8 mouse cellular contexts compared by ENCODE assay signal in the genomic region with DNA sequence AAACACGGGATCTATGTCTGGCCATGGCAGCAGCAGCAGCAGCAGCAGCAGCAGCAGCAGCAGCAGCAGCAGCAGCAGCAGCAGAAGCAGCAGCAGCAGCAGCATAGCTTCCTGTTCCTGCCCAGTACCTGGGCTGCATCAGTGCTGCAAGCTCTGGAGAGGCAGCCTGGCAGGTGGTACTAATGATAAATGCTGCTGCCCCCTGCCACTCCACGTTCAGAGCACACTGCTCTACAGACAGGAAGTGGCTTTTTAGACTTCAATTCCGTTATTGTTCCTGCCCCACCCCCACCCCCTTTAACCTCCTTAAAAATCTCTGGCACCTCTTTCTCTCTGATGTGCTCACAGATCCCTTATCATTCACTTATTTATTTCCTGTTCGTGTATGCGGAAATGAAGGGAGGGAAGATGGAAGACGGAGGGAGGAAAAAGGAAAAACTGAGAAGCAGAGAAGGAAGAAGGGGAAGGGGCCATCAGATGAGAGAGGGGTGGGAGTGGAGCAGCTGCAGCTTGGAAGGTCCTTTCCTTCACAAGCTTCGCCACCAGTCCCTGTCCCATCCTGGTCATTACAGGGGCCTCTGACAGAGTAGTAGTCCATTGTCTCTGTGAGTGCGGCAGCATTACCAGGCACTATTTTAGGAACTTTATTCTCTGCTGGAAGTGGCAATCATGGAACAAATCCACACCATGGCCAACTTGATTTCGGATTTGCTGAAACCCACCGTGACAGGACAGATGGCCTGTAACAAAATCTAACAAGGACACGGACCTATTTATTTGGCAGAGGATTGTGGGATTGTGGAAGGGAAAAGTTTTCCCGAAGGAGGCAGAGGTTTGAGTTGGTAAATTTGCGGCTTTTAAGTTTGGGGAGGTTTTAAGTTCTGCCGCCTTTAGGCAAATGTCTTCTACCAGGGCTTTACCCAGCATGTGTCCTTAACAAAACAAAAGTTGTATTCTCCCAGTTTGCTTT. TPM values are rescaled to one million over a fixed set of nuclear protein-coding genes. Genes with fewer than 3 reads are reported as not detected.
DNase-seq lines count a peak whose midpoint lies in the region; ATAC-seq and TF ChIP-seq lines count a peak whose summit lies in the region.

No protein-coding gene starts in this region.

- H3K9me3 ChIP-seq in hindbrain, embryonic 15.5 days = no peaks in the 10 kb centered on the region
- H3K9me3 ChIP-seq in midbrain, postnatal 0 days (ENCODE audit: low read length) = no peaks in the 10 kb centered on the region

- 12% methylated on average over 14 of the region's 14 CpGs for WGBS in cerebellum, adult 2 months
- 20% methylated on average over 14 of the region's 14 CpGs for WGBS in hindbrain, embryonic 15.5 days
- 16% methylated on average over 14 of the region's 14 CpGs for WGBS in midbrain, postnatal 0 days

- peak overlapping the region; percentile 80 for H3K4me3 ChIP-seq in cerebellum, adult 2 months (replicated peaks; ENCODE audit: insufficient read depth, low read depth, low read length)
- H3K4me3 ChIP-seq in hindbrain, embryonic 15.5 days = no peak overlapping the region
- H3K4me3 ChIP-seq in midbrain, postnatal 0 days (ENCODE audit: low read depth, low read length) = no peak overlapping the region

- no peaks in the 10 kb centered on the region for H3K27me3 ChIP-seq in cerebellum, adult 2 months (ENCODE audit: control insufficient read depth, insufficient read depth, low read length)
- H3K27me3 ChIP-seq in hindbrain, embryonic 15.5 days = no peaks in the 10 kb centered on the region
- no peaks in the 10 kb centered on the region for H3K27me3 ChIP-seq in midbrain, postnatal 0 days (ENCODE audit: insufficient read depth, low read length)

- H3K4me2 ChIP-seq in hindbrain, embryonic 15.5 days = peak overlapping the region; percentile 19; the same call in 1 of the 2 replicates
- peak overlapping the region; percentile 26 for H3K4me2 ChIP-seq in midbrain, postnatal 0 days (ENCODE audit: low read depth, low read length, poor library complexity, severe bottlenecking)

- TF ChIP-seq POLR2A in cerebellum, adult 2 months (IDR thresholded peaks at IDR 0.05; ENCODE audit: borderline replicate concordance, insufficient read depth, low read length) = no peak

- H3K4me1 ChIP-seq in cerebellum, adult 2 months (ENCODE audit: control insufficient read depth, insufficient read depth, low read length) = peaks cover 20% of the 10 kb centered on the region
- H3K4me1 ChIP-seq in hindbrain, embryonic 15.5 days (replicated peaks) = peaks cover 31% of the 10 kb centered on the region
- peaks cover 7% of the 10 kb centered on the region; the same call in 1 of the 2 replicates for H3K4me1 ChIP-seq in midbrain, postnatal 0 days (ENCODE audit: insufficient read depth, low read length)

- H3K27ac ChIP-seq in cerebellum, adult 2 months (ENCODE audit: insufficient read depth, low read length) = peak overlapping the region; percentile 90
- no peak overlapping the region for H3K27ac ChIP-seq in hindbrain, embryonic 15.5 days (replicated peaks)
- H3K27ac ChIP-seq in midbrain, postnatal 0 days (ENCODE audit: low read depth, low read length) = no peak overlapping the region

- no peak overlapping the region for H3K9ac ChIP-seq in hindbrain, embryonic 15.5 days
- 0 out of 2 replicates have a peak overlapping the region, but pooled peaks have one; percentile 33 for H3K9ac ChIP-seq in midbrain, postnatal 0 days (replicated peaks; ENCODE audit: low read length, poor library complexity, severe bottlenecking)

- ATAC-seq in cerebellum, adult (ENCODE audit: insufficient number of reproducible peaks, low FRiP score, low TSS enrichment) = no peak
- peak; percentile 76 for ATAC-seq in activated CD4-positive, CD25-positive, alpha-beta regulatory T cell, adult 4 months
- no peak; the same call in 1 of the 2 replicates for ATAC-seq in hindbrain, embryonic 15.5 days (ENCODE audit: low FRiP score, low read depth)
- ATAC-seq in midbrain, postnatal 0 days (ENCODE audit: low FRiP score) = no peak

- DNase-seq in cerebellum, adult 2 months = no peak
- DNase-seq in midbrain, postnatal 0 days (ENCODE audit: low spot score) = no peak
- no peak for DNase-seq in urinary bladder, adult 18-20 months (ENCODE audit: low spot score in 2 of 2)
- DNase-seq in gastrocnemius, postnatal 25 days = no peak
- no peak for DNase-seq in cerebellum, postnatal 36 days

- no peak for TF ChIP-seq CTCF in cerebellum, adult 2 months (IDR thresholded peaks at IDR 0.05; ENCODE audit: borderline replicate concordance, insufficient read depth, low read depth, low read length)
- no peak for TF ChIP-seq CTCF in midbrain, postnatal 0 days (IDR thresholded peaks at IDR 0.05)

- H3K36me3 ChIP-seq in hindbrain, embryonic 15.5 days = no peaks in the 10 kb centered on the region
- peaks cover 8% of the 10 kb centered on the region; the same call in 1 of the 2 replicates for H3K36me3 ChIP-seq in midbrain, postnatal 0 days (ENCODE audit: insufficient read depth, low read length)

RNA-seq across cellular contexts. Expression of gene Arpp21, which starts 49.1 kb away (rescaled TPM):
- 116 and 124 TPM in 2 replicates for polyA plus RNA-seq in cerebellum, adult 2 months (2012; rRNA removed)
- under 1 TPM in 1 of 2 experiments, not detected in 1; 0.75 TPM for polyA plus RNA-seq in activated CD4-positive, CD25-positive, alpha-beta regulatory T cell, adult 4 months (2017; shearing (Covaris generic))
- 42.0 and 54.5 TPM in 2 replicates for polyA plus RNA-seq in hindbrain, embryonic 15.5 days (2015; fragmentation: Nextera tagmentation; extraction: Ambion mirVana)
- total RNA-seq in midbrain, postnatal 0 days (2014; rRNA removed) = 89.5 and 91.3 TPM in 2 replicates
- 56.3 and 58.5 TPM in 2 replicates for polyA plus RNA-seq in midbrain, postnatal 0 days (2015; fragmentation: Nextera tagmentation; extraction: Ambion mirVana)
- 10 to 100 TPM; 22.5 to 41.4 TPM for total RNA-seq in gastrocnemius, postnatal 25 days (2021)

Comparison
In these comparisons a context has a peak if more than half of its experiments do, and no peak if none do; other contexts are left out.
1. RNA of gene Arpp21, which starts 49.1 kb away (polyA plus RNA-seq): 116 to 124 TPM in cerebellum, adult 2 months, 56.3 to 58.5 TPM in midbrain, postnatal 0 days and 42.0 to 54.5 TPM in hindbrain, embryonic 15.5 days; 0.75 TPM in activated CD4-positive, CD25-positive, alpha-beta regulatory T cell, adult 4 months; every median in the first group is over 10 times any median in the second.